Comparison of ENCODE assay signal across 21 mouse cellular contexts in genomic region chr13:59988393-59988965, GRCm38 (mm10).
"Had no signal": no experiment of that assay in that cellular context is flagged by ENCODE, and none has a peak within 500 bp of the region (broad histone marks: within the 10 kb centered on the region; RNA-seq: fewer than 3 reads in every experiment).

No protein-coding gene starts in this region.

- ATAC-seq: intestine, postnatal 0 days; liver, embryonic 12.5 days had no signal

- DNase-seq: kidney, adult 2 months; kidney, postnatal 25 days; layer of hippocampus, adult 9-11 months; liver; lung, adult 18-20 months; midbrain, embryonic 14.5 days; right cerebral cortex, adult 18-20 months; right cerebral cortex, postnatal 14 days; right cerebral cortex, postnatal 4 days; thymus, adult 2 months; thymus, postnatal 14 days; thymus, postnatal 4 days had no signal

- H3K27me3 ChIP-seq: liver, embryonic 12.5 days; liver, embryonic 15.5 days; neural tube, embryonic 12.5 days; neural tube, embryonic 15.5 days had no signal

- H3K9me3 ChIP-seq: liver, embryonic 12.5 days; liver, embryonic 15.5 days; neural tube, embryonic 12.5 days had no signal

- H3K4me3 ChIP-seq: layer of hippocampus, adult 2 months; liver, embryonic 12.5 days; liver, embryonic 15.5 days; neural tube, embryonic 12.5 days; neural tube, embryonic 15.5 days had no signal

- H3K36me3 ChIP-seq: liver, embryonic 12.5 days; liver, embryonic 15.5 days; neural tube, embryonic 12.5 days; neural tube, embryonic 15.5 days had no signal

- H3K4me1 ChIP-seq: liver, embryonic 12.5 days; liver, embryonic 15.5 days; neural tube, embryonic 15.5 days had no signal

- H3K4me2 ChIP-seq: liver, embryonic 12.5 days; liver, embryonic 15.5 days; neural tube, embryonic 12.5 days; neural tube, embryonic 15.5 days had no signal

- H3K9ac ChIP-seq: liver, embryonic 12.5 days; liver, embryonic 15.5 days; neural tube, embryonic 12.5 days; neural tube, embryonic 15.5 days had no signal

- H3K27ac ChIP-seq: kidney, postnatal 0 days; layer of hippocampus, adult 2 months; liver, embryonic 12.5 days; liver, embryonic 15.5 days; macrophage; neural tube, embryonic 12.5 days; neural tube, embryonic 15.5 days; stomach, postnatal 0 days had no signal
